Mouse (Mus musculus) monocyte, adult 5-6 weeks (primary cell): ENCODE measurements around the gene Lrsam1. TPM values are rescaled to one million over a fixed set of nuclear protein-coding genes. Genes with fewer than 3 reads are reported as not detected.

Experiments used
- ATAC-seq: fragments of 153-309, 156-312 bp; replicated peaks from 2 replicates; pipeline ENCODE4 v1.8.0; 2017; ENCODE audit warnings: mild to moderate bottlenecking; ENCODE audit not compliant: low TSS enrichment, insufficient number of reproducible peaks, severe bottlenecking, poor library complexity, low FRiP score
- total RNA-seq: library from RNA; stranded (forward); fragments of 200-1000, 200-491, 200-594 nt; gene quantifications from 3 replicates; pipeline ENCODE4 v1.2.3, GENCODE M21; 2017

Lrsam1 gene
- total RNA-seq, 1 experiment from 2014 or later = 6.6 TPM

- no peak for ATAC-seq
Measured at GRCm38 (mm10) chr2:32877761-32878393, 83.5 kb downstream of the Lrsam1 start.

GRCm38 (mm10) chr2:32877303-32877702 lies 84.1 kb downstream of the Lrsam1 start:
- no peak for ATAC-seq

- no peak for ATAC-seq
Measured at GRCm38 (mm10) chr2:32876490-32877302, 84.7 kb downstream of the Lrsam1 start.

- peak; percentile 30; the same call in 1 of the 2 replicates for ATAC-seq
Measured at GRCm38 (mm10) chr2:32875675-32876489, 85.5 kb downstream of the Lrsam1 start, which contains the start of gene Fam129b. Gene Fam129b (plus strand): TSS chr2:32876114.

Other genes starting within 250 kb of the Lrsam1 start
- 83.0 to 107 TPM (median 86.5 TPM) in 3 replicates for gene Cdk9, start 248.5 kb downstream of the Lrsam1 start, total RNA-seq
- gene Sh2d3c, start 240.6 kb downstream of the Lrsam1 start, total RNA-seq = 37.3 to 83.5 TPM (median 42.5 TPM) in 3 replicates
- not detected in 3 replicates for gene 6330409D20Rik, start 220.6 kb downstream of the Lrsam1 start, total RNA-seq
- 17.5 to 24.6 TPM (median 19.5 TPM) in 3 replicates for gene Tor2a, start 204.4 kb downstream of the Lrsam1 start, total RNA-seq
- not detected in 3 replicates for gene Ttc16, start 186.0 kb downstream of the Lrsam1 start, total RNA-seq
- gene Ptrh1, start 185.8 kb downstream of the Lrsam1 start, total RNA-seq = 1.1 to 1.8 TPM (median 1.6 TPM) in 3 replicates
- not detected in 3 replicates for gene Cfap157, start 177.2 kb downstream of the Lrsam1 start, total RNA-seq
- gene Stxbp1, start 114.4 kb downstream of the Lrsam1 start, total RNA-seq = 0.43 to 1.2 TPM (median 1.1 TPM) in 3 replicates
- 12.9 to 14.8 TPM (median 14.4 TPM) in 3 replicates for gene Fam129b, start 85.5 kb downstream of the Lrsam1 start, total RNA-seq
- 941 to 1,144 TPM (median 1,080 TPM) in 3 replicates for gene Rpl12, start 55 bp downstream of the Lrsam1 start, total RNA-seq
- 1.1 to 4.2 TPM (median 1.4 TPM) in 3 replicates for gene Slc2a8, start 20.5 kb upstream of the Lrsam1 start, total RNA-seq
- 1.6 to 2.6 TPM in 2 of 3 replicates, not detected in the other for gene Garnl3, start 170.0 kb upstream of the Lrsam1 start, total RNA-seq